Mouse (Mus musculus) brain, adult 2 months (tissue): ENCODE results near the gene Cela2a.

Source experiments
- DNase-seq: peaks from one replicate; pipeline ENCODE4 v3.0.0; 2011; ENCODE audit warnings: low read depth, low spot score

The Cela2a gene

GRCm38 (mm10) chr4:141767353-141768036, 58.5 kb downstream of the Cela2a start:
- peak; percentile 88 for DNase-seq

DNA sequence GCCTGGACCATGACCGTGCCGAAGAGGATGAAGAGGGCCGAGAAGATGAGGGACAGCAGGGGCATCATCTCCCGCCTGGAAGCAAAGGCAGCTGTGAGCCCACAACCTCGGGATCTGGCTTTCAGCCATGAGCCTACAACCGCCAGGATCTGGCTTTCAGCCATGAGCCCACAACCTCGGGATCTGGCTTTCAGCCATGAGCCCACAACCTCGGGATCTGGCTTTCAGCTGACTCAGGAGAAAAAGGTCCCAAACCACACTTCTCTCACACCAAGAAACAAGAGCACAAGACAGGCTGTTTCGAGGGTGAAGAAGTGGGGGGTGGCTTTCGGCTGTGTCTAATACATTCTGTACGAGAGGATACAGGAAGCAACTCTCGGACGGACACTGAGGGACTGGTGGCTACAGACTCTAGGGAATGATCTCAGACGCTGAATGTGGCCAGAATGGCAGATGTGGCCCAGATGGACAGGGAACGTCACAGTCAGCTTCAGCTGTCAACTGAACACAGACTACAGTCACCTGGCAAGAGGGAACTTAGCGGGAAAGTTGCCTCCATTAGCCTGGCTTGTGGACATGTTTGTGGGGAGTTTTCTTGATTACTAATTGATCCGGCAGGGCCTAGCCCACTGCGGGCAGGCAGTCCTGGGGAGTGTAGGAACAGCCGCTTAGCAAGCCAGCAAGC, 59.1 kb downstream of the Cela2a start:
- peak; percentile 73 for DNase-seq

GRCm38 (mm10) chr4:141766316-141766667, 59.7 kb downstream of the Cela2a start:
- DNase-seq: peak; percentile 66

DNA sequence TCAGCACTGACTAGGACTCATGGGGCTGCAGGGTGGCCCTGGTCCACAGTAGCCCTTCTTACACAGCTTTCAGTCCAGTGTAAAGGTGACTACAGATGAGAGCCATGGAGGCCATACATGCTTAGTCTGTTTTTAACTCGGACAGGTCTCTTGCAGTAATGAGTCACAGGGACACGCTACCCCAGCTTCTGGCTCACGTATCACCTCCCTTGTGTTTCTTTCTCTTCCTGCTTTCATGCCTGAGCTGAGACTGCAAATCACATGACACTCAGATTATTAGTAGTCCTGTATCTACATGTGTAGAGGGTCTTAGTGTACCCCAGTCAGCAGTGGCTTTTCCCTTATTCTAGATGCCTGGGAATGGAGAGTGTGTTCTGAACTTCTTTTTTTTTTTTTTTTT, 61.0 kb downstream of the Cela2a start:
- DNase-seq: no peak
